Mouse (Mus musculus) cerebellum, adult 11 months (tissue): ENCODE data around the gene Cacna2d2.

Source experiments
- DNase-seq: peaks from one replicate; pipeline ENCODE4 v3.0.0; 2022

The Cacna2d2 gene

GRCm38 (mm10) chr9:107409449-107409848 is 10.0 kb downstream of the Cacna2d2 start:
- no peak for DNase-seq

GRCm38 (mm10) chr9:107417106-107417505 is 17.7 kb downstream of the Cacna2d2 start:
- no peak for DNase-seq

DNA sequence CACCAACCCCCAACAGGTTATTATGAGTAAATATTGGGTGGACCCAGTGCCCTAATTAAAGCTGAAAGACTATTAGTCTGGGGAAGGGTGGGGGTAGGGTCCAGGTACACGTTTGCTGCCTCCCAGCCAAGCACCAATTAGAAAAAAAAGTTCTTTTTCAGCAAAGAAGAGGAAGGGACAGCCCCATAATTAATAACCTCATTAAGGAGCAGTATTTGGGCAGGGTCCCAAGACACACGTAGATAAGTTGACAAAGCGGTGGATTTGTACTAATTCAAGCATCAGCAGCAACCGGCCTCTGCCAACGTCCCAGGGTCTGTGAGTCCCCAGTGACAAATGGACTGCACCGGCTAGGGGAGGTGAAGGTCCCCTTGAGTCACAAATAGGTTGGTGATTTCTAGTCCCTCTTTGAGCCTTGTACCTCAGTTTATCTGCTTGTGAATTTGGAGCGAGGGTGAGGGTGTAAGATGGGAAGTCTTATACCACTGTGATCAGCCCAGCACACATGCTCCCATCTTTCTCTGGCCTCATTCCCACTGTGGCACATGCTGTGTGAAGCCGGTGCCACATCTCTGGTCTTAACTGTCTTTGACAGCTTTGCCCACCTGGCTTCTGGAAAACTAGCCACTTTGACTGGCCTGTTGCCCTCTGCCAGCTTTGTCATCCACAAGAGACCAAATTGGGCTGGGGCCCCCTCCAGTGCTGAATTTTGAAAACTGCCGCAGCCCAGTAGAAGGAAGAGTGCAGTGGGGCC is 20.3 kb downstream of the Cacna2d2 start:
- DNase-seq = no peak

- no peak for DNase-seq
Measured at GRCm38 (mm10) chr9:107420898-107421297, 21.5 kb downstream of the Cacna2d2 start.

DNA sequence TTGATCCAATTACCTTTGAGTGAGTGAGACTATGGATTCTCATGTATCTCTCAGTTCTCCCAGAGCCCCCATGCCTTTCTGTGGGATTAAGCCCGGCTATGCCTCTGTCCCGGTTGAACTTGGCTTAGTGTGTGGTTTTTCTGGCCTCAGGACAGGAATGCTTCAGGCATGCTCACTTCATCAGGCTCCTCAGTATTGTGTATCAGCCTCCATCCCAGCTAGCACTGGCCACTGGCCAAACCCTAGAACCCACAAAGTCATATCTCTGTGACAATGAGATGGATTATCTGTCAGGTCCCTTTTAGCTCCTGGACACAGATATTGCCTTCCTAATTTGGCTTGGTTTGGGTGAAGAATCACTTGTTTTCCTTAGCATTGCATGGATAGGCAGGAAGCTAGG is 23.5 kb downstream of the Cacna2d2 start:
- no peak for DNase-seq

DNA sequence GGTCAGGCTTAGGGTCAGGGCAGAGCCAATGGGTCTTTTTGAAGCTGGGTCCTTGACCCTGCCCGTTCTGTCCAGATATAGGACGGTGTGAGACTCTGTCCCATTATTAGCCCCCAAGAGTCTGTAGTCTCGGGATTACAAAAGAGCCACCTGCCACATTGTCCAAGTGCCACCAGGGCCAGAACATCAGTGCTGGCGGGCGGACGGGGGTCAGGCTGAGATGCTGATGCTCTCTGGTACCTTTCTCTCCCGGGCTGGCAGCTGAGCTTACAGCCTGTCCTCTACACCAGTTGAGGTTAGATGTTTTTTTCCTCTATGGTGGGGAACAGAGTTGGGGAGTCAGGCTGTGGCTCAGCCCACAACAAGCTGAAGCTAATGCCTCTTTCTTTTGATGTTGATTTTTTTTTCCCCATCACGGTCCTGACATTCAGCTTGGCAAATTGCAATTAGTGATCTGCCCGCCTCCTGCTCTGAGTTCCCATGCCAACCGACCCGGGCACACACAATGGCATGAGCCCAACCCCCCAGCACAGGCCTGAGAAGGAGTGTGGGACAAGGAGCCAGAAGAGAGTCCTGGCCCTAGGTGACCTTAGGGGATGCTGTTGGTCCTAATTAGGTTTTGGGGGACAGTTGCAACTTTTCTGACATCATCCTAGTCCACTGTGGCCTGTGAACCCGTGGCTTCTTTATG is 25.2 kb downstream of the Cacna2d2 start:
- DNase-seq = peak; percentile 38

- peak; percentile 54 for DNase-seq
Measured at GRCm38 (mm10) chr9:107427876-107428275, 28.5 kb downstream of the Cacna2d2 start.

DNA sequence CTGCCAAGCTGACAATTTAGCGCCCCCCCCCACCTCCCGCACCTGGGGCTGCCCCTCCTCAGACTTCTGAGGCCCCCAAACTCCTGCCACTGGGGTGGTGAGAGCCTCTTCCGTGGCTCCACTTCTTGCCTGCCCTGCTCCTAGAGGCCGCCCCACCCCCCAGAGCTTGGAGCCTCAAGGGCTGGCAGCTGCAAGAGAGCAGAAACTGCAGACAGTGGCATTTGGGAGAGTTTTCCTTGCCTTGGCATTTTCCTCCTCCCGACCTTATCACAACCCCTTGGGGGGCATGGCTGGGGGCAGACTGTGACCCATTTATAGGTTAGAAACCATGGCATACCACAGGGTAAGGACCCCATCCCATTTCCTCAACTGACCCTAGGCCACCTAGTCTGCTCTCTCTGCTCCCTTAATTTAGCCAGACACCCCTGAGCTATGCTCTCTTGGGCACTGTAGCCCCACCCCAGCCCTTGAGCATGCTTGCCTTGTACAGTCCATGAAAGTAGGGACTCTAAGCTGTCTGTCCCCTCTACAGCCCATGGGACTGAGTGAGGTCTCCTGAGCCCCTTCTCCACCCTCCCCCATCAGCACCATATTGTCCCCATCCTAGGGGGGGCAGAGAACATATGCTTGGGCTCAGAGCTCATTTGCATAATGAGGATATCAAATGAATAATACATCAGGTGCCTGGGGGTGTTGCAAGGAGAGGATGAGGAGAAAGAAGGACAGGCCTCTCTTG is 29.2 kb downstream of the Cacna2d2 start:
- no peak for DNase-seq

- DNase-seq = no peak
Measured at GRCm38 (mm10) chr9:107430445-107430844, 31.0 kb downstream of the Cacna2d2 start.

DNA sequence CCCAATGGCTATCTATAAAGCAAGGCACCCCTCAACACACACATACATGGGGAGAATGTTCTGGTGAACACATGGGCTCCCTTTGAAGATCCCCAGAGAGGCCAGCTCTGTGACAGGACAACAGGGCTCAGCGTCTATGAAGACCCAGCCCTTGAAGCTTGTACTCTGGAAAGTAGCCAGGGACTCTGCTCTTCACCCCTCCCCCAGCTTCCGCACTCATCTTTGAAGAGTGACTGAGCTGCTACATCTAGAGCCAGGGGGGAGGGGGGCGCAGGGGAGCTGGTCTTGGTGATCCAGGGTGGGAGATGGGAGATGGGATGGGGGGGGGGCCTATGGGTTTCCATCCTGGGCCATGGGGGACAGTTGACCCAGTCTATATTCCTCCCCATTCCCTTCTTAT is 33.1 kb downstream of the Cacna2d2 start:
- DNase-seq = no peak

GRCm38 (mm10) chr9:107434851-107435250 is 35.4 kb downstream of the Cacna2d2 start:
- no peak for DNase-seq

DNA sequence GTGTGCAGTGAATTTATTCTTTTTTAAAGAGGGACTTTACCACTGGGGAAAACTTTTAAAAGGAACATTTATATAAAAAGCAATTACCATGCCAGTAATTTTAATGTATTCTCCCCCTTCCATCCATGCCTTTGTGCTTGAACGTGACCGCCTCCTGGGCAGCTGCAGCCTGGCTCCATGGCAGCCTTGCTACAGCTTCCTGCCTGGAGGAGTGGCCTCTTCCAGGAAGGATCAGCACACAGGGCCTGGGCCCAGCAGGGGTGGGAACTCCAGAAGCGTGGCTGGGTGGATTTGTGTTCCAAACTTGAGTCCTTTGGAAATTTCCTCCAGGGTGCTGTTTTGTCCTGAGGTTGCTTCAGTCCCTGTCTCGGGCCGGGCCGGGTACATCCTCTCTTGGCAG is 35.9 kb downstream of the Cacna2d2 start:
- no peak for DNase-seq

- no peak for DNase-seq
Measured at GRCm38 (mm10) chr9:107442891-107443290, 43.5 kb downstream of the Cacna2d2 start.

DNA sequence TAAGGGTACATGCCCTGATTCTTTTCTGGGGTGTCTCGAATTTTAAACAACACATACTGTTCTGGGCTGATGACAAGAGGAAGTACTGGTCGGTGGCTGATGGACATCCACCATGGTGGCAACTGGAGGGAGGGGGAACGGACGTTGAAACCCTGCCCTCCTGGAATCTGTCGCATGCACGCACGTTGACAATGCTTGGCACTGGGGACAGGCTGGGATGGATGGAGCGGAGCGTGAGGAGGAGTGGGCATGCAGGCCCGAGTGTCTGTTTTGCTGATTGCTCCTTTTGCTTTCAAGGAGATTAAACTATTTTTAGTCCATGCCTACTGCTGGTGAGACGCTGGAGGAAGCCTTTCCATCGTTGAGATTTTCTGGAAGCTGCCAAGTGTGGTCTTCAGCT is 43.9 kb downstream of the Cacna2d2 start:
- no peak for DNase-seq

- no peak for DNase-seq
Measured at GRCm38 (mm10) chr9:107445011-107445471, 45.6 kb downstream of the Cacna2d2 start.

- no peak for DNase-seq
Measured at GRCm38 (mm10) chr9:107448805-107449517, 49.5 kb downstream of the Cacna2d2 start.

DNA sequence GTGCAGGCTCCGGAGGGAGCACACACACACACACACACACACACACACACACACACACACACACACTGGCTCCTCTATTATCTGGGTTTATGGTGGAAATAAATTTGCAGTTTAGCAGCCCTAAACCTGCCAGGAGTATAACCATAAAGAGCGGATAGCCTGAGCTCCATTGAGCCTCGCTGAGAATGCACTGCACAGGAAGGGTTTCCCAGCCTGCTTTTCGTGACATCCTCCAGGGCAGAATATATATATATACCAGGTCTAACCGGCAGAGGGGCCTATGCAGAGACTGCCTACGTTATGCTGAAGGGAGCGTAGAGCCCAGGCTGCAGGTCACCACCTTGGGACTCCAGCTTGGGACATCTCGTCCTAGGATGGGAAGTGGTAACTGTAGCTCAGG is 52.0 kb downstream of the Cacna2d2 start:
- DNase-seq = no peak

DNA sequence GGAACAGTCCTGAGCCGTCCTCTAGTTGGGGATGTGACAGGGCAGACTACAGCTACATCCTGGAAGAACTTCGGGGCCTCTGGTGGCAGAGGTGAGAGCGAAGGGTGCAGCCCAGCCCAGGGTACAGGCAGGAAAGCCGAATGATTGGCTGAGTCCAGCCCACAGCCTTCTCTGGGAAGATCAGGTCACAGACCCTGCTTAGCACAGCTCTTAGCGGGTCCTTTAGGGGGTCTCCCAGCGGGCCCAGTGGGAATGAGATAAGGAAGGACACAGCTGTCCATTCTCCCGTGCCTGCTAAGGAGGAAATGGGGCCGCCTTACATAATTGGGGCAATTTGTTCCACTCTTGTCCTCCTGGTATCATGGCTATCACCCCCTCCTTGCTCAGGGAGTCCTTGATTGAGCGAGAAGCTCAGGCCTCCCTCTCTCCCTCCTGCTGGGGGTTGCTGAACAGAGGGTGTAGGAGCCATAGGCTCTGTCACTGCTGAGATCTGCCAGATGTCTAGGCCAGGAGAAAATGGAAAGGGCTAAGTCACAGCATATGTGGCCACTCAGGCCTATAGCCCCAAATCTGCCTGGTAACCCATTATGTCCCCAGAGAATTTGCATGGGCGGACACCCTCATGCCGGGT is 52.6 kb downstream of the Cacna2d2 start:
- DNase-seq = no peak

DNA sequence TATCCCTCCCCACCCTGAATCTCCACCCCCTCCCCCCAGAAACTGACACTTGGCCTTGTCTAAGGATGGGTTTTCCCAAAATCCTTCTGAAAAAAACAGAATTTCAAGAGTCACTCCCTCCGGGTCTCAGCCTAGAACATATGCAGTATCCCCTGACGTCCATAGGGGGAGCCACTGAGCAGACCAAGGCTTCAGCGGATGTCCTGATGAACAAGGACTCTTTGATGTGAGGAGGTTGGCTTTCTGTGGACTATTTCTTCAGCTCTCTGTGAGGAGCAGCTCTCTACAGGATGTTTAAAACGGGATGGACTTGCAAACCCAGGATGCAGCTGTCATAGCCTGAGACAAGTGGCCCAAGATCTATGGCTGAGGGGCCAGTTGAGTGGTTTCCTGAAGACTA is 53.1 kb downstream of the Cacna2d2 start:
- DNase-seq = no peak

- no peak for DNase-seq
Measured at GRCm38 (mm10) chr9:107453151-107453550, 53.7 kb downstream of the Cacna2d2 start.

GRCm38 (mm10) chr9:107456667-107457066 is 57.3 kb downstream of the Cacna2d2 start:
- DNase-seq = no peak

- no peak for DNase-seq
Measured at GRCm38 (mm10) chr9:107462907-107463306, 63.5 kb downstream of the Cacna2d2 start.

DNA sequence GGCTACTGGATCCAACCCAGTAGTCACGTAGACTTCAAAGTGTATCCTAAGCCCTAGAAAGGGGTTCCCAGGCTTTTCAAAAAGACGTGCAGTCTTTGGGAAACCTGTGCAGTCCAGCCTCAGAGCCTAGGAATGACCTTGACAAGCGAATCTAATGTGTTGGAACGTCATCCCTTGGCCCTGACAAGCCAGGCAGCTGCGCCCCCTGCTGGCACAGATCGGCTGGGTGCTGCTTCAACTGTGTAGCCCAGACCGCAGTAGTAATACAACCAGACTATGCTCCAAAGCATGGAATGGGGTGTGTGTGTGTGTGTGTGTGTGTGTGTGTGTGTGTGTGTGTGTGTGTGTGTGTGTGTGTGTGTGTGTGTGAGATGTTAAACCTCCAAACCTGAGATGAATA is 64.1 kb downstream of the Cacna2d2 start:
- peak; percentile 82 for DNase-seq
